Mouse (Mus musculus) adrenal gland, postnatal 25 days (tissue): ENCODE results near the gene Rhox2c. TPM values are rescaled to one million over a fixed set of nuclear protein-coding genes. Genes with fewer than 3 reads are reported as not detected.
"Not testable (repeated sequence)": the region's sequence is repeated elsewhere in the genome, so short reads cannot be mapped to it uniquely, and the experiment has no call there.

Source experiments
- DNase-seq: peaks from one replicate; pipeline ENCODE4 v3.0.0; 2021; ENCODE audit warnings: mixed read lengths
- long read RNA-seq: library from polyadenylated mRNA; stranded (forward); transcript quantifications from one replicate; pipeline ENCODE4 v2.0.0, GENCODE M21; 2021
- total RNA-seq: library from RNA; stranded (reverse); gene quantifications from 2 replicates; pipeline ENCODE4 v1.2.3, GENCODE M21; 2021

Rhox2c gene
- total RNA-seq: not detected in 2 replicates
- long read RNA-seq: 0 reads

GRCm38 (mm10) chrX:37453380-37453779 lies at the start of gene Rhox2c:
Rhox2c (plus strand) TSS chrX:37453680.
- not testable (repeated sequence) for DNase-seq

GRCm38 (mm10) chrX:37411767-37412166 lies 41.7 kb upstream of the Rhox2c start, which contains the start of gene Rhox2b:
Rhox2b (plus strand) TSS chrX:37412067.
- not testable (repeated sequence) for DNase-seq

GRCm38 (mm10) chrX:37432194-37432593 lies 21.3 kb upstream of the Rhox2c start, which contains the start of gene Rhox4b:
Rhox4b (plus strand) TSS chrX:37432494.
- DNase-seq: not testable (repeated sequence)

GRCm38 (mm10) chrX:37458285-37458684 lies 4.8 kb downstream of the Rhox2c start, which contains the start of gene Rhox3c:
Rhox3c (plus strand) TSS chrX:37458585.
- not testable (repeated sequence) for DNase-seq

- DNase-seq: not testable (repeated sequence)
These were observed 26.6 kb downstream of the Rhox2c start, which contains the start of gene Rhox4c for GRCm38 (mm10) chrX:37480037-37480436. Rhox4c (plus strand) TSS chrX:37480337.

GRCm38 (mm10) chrX:37514059-37514458 lies 60.6 kb downstream of the Rhox2c start, which contains the start of gene Rhox4d:
Rhox4d (plus strand) TSS chrX:37514359.
- DNase-seq: not testable (repeated sequence)

Other genes starting within 250 kb of the Rhox2c start
- not detected in 2 replicates for gene Gm9, start 242.6 kb upstream of the Rhox2c start, total RNA-seq
- gene Rhox1, start 231.4 kb upstream of the Rhox2c start, total RNA-seq: not detected in 2 replicates
- gene Rhox2a, start 208.7 kb upstream of the Rhox2c start, total RNA-seq: not detected in 2 replicates
- gene Rhox3a, start 203.8 kb upstream of the Rhox2c start, total RNA-seq: not detected in 2 replicates
- gene Rhox4a, start 188.3 kb upstream of the Rhox2c start, total RNA-seq: not detected in 2 replicates
- gene Rhox3a2, start 73.7 kb upstream of the Rhox2c start, total RNA-seq: not detected in 2 replicates
- gene Rhox4a2, start 62.8 kb upstream of the Rhox2c start, total RNA-seq: not detected in 2 replicates
- gene Rhox2b, start 41.6 kb upstream of the Rhox2c start, total RNA-seq: not detected in 2 replicates
- gene Rhox4b, start 21.2 kb upstream of the Rhox2c start, total RNA-seq: not detected in 2 replicates
- not detected in 2 replicates for gene Rhox3c, start 4.9 kb downstream of the Rhox2c start, total RNA-seq
- gene Rhox4c, start 26.7 kb downstream of the Rhox2c start, total RNA-seq: not detected in 2 replicates
- not detected in 2 replicates for gene Rhox2d, start 39.7 kb downstream of the Rhox2c start, total RNA-seq
- not detected in 2 replicates for gene Rhox4d, start 60.7 kb downstream of the Rhox2c start, total RNA-seq
- gene Rhox2e, start 76.8 kb downstream of the Rhox2c start, total RNA-seq: not detected in 2 replicates
- not detected in 2 replicates for gene Rhox3e, start 88.3 kb downstream of the Rhox2c start, total RNA-seq
- not detected in 2 replicates for gene Rhox4e, start 103.7 kb downstream of the Rhox2c start, total RNA-seq
- gene Rhox2f, start 117.7 kb downstream of the Rhox2c start, total RNA-seq: not detected in 2 replicates
- gene Rhox3f, start 127.3 kb downstream of the Rhox2c start, total RNA-seq: not detected in 2 replicates
- not detected in 2 replicates for gene Rhox4f, start 154.0 kb downstream of the Rhox2c start, total RNA-seq
- gene Rhox3g, start 174.9 kb downstream of the Rhox2c start, total RNA-seq: not detected in 2 replicates
- not detected in 2 replicates for gene Rhox2g, start 189.8 kb downstream of the Rhox2c start, total RNA-seq
- not detected in 2 replicates for gene Rhox4g, start 197.6 kb downstream of the Rhox2c start, total RNA-seq
- gene Rhox3h, start 215.1 kb downstream of the Rhox2c start, total RNA-seq: not detected in 2 replicates
- gene Rhox2h, start 219.6 kb downstream of the Rhox2c start, total RNA-seq: not detected in 2 replicates